24 mouse cellular contexts compared by ENCODE assay signal in genomic region chr12:34725204-34725603, GRCm38 (mm10).
A peak's percentile ranks its signal among the peaks of the same experiment; 100 is the strongest.
DNase-seq lines count a peak whose midpoint lies in the region; ATAC-seq and TF ChIP-seq lines count a peak whose summit lies in the region.
"Had no signal": no experiment of that assay in that cellular context is flagged by ENCODE, and none has a peak within 500 bp of the region (broad histone marks: within the 10 kb centered on the region; RNA-seq: fewer than 3 reads in every experiment).

No protein-coding gene starts in this region.

- no peaks in the 10 kb centered on the region for H3K36me3 ChIP-seq in midbrain, embryonic 14.5 days (ENCODE audit: control insufficient read depth, insufficient read depth, low read length)
- no peaks in the 10 kb centered on the region for H3K36me3 ChIP-seq in midbrain, embryonic 10.5 days
- H3K36me3 ChIP-seq: embryonic facial prominence, embryonic 12.5 days; forebrain, embryonic 12.5 days; heart, embryonic 10.5 days; limb, embryonic 15.5 days; lung, embryonic 15.5 days had no signal

- H3K27ac ChIP-seq in midbrain, embryonic 14.5 days (replicated peaks; ENCODE audit: low read depth, low read length): no peak overlapping the region
- H3K27ac ChIP-seq in midbrain, embryonic 10.5 days (replicated peaks): no peak overlapping the region
- H3K27ac ChIP-seq in bone marrow macrophage, adult 2 months (ENCODE audit: insufficient read depth, low read depth, low read length): peak overlapping the region; percentile 72
- H3K27ac ChIP-seq: embryonic facial prominence, embryonic 12.5 days; forebrain, embryonic 12.5 days; heart, embryonic 10.5 days; kidney, postnatal 0 days; limb, embryonic 15.5 days; liver, embryonic 14.5 days; lung, embryonic 15.5 days had no signal

- peak; percentile 14 for DNase-seq in midbrain, embryonic 14.5 days
- DNase-seq in midbrain, embryonic 10.5 days (ENCODE audit: low spot score): no peak
- DNase-seq in urinary bladder, postnatal 4 days (ENCODE audit: low spot score in 2 of 2): no peak
- no peak for DNase-seq in adrenal gland, postnatal 36 days
- DNase-seq: adrenal gland, postnatal 10 days; cerebellum, adult 11 months; cerebellum, adult 9-11 months; gastrocnemius, postnatal 25 days; heart, postnatal 4 days; kidney, adult 11 months; left cerebral cortex, postnatal 4 days; lung, postnatal 4 days; thymus, postnatal 4 days had no signal

- TF ChIP-seq CTCF in bone marrow macrophage, adult 2 months (IDR thresholded peaks at IDR 0.05; ENCODE audit: low read depth, low read length): no peak

- H3K4me3 ChIP-seq in midbrain, embryonic 14.5 days (replicated peaks; ENCODE audit: low read depth, low read length): no peak overlapping the region
- H3K4me3 ChIP-seq in midbrain, embryonic 10.5 days: no peak overlapping the region
- no peak overlapping the region for H3K4me3 ChIP-seq in bone marrow macrophage, adult 2 months (ENCODE audit: insufficient read depth, low read length)
- H3K4me3 ChIP-seq: embryonic facial prominence, embryonic 12.5 days; erythroblast, embryonic 14.5 days; forebrain, embryonic 12.5 days; heart, embryonic 10.5 days; limb, embryonic 15.5 days; lung, embryonic 15.5 days had no signal

- no peaks in the 10 kb centered on the region for H3K4me1 ChIP-seq in midbrain, embryonic 14.5 days (ENCODE audit: control insufficient read depth, insufficient read depth, low read length)
- no peaks in the 10 kb centered on the region for H3K4me1 ChIP-seq in midbrain, embryonic 10.5 days
- H3K4me1 ChIP-seq in bone marrow macrophage, adult 2 months (ENCODE audit: control insufficient read depth, insufficient read depth, low read length): peaks cover 17% of the 10 kb centered on the region
- H3K4me1 ChIP-seq: embryonic facial prominence, embryonic 12.5 days; limb, embryonic 15.5 days; lung, embryonic 15.5 days had no signal

- TF ChIP-seq POLR2A in bone marrow macrophage, adult 2 months (IDR thresholded peaks at IDR 0.05; ENCODE audit: borderline replicate concordance, low read depth, low read length): no peak

- WGBS in midbrain, embryonic 14.5 days: 43% methylated on average over 5 of the region's 5 CpGs
- WGBS in midbrain, embryonic 10.5 days: 71% methylated on average over 5 of the region's 5 CpGs

- no peaks in the 10 kb centered on the region for H3K27me3 ChIP-seq in midbrain, embryonic 14.5 days (ENCODE audit: control insufficient read depth, insufficient read depth, low read length)
- no peaks in the 10 kb centered on the region for H3K27me3 ChIP-seq in midbrain, embryonic 10.5 days (ENCODE audit: low read depth, poor library complexity, severe bottlenecking)
- H3K27me3 ChIP-seq: embryonic facial prominence, embryonic 12.5 days; forebrain, embryonic 12.5 days; limb, embryonic 15.5 days; lung, embryonic 15.5 days had no signal

- no peak overlapping the region for H3K9ac ChIP-seq in midbrain, embryonic 14.5 days (replicated peaks; ENCODE audit: low read length)
- H3K9ac ChIP-seq: embryonic facial prominence, embryonic 12.5 days; forebrain, embryonic 12.5 days; limb, embryonic 15.5 days; liver, embryonic 14.5 days; lung, embryonic 15.5 days had no signal

- H3K4me2 ChIP-seq in midbrain, embryonic 14.5 days (ENCODE audit: low read length): no peak overlapping the region
- H3K4me2 ChIP-seq: embryonic facial prominence, embryonic 12.5 days; forebrain, embryonic 12.5 days; limb, embryonic 15.5 days; lung, embryonic 15.5 days had no signal

- H3K9me3 ChIP-seq in midbrain, embryonic 14.5 days (ENCODE audit: control insufficient read depth, low read length): no peaks in the 10 kb centered on the region
- H3K9me3 ChIP-seq in midbrain, embryonic 10.5 days (replicated peaks): no peaks in the 10 kb centered on the region
- H3K9me3 ChIP-seq: embryonic facial prominence, embryonic 12.5 days; forebrain, embryonic 12.5 days; heart, embryonic 10.5 days; limb, embryonic 15.5 days; lung, embryonic 15.5 days had no signal

- no peak for ATAC-seq in midbrain, embryonic 14.5 days (ENCODE audit: low FRiP score, low TSS enrichment)
- ATAC-seq in granulocyte monocyte progenitor cell, adult 5-6 weeks (replicated peaks; ENCODE audit: poor library complexity, severe bottlenecking): peak; percentile 39
- ATAC-seq in monocyte, adult 5-6 weeks (replicated peaks; ENCODE audit: insufficient number of reproducible peaks, low FRiP score, low TSS enrichment, poor library complexity, severe bottlenecking): peak; percentile 48; the same call in 1 of the 2 replicates
